Mouse (Mus musculus) gastrocnemius, adult 8-10 months (tissue): Measurements from ENCODE around the gene Enkd1. TPM values are rescaled to one million over a fixed set of nuclear protein-coding genes. Genes with fewer than 3 reads are reported as not detected.

Source experiments
- DNase-seq, 2 experiments: peaks; one replicate each; pipeline ENCODE4 v3.0.0; 2022; ENCODE audit warnings: low spot score in 2 of 2
- total RNA-seq, 4 experiments: library from RNA; stranded (reverse); gene quantifications; 2 replicates each; pipeline ENCODE4 v1.2.4; 2022

The Enkd1 gene
- total RNA-seq, 4 experiments from 2014 or later: 0.48 to 0.54 (median 0.52) TPM

GRCm38 (mm10) chr8:105702001-105702401 lies 6.0 kb downstream of the Enkd1 start:
- DNase-seq: no peak

- peak; percentile 94 to 95 for DNase-seq
Measured at GRCm38 (mm10) chr8:105700966-105701824, 6.8 kb downstream of the Enkd1 start, which contains the start of the genes Acd and Pard6a. Gene Acd, minus strand, starts transcription at chr8:105701102. Gene Pard6a, plus strand, starts transcription at chr8:105701148.

- DNase-seq: peak in 1 of 2 experiments; percentile 51
Measured at GRCm38 (mm10) chr8:105700566-105700965, 7.4 kb downstream of the Enkd1 start.

- DNase-seq: no peak
Measured at GRCm38 (mm10) chr8:105699488-105700215, 8.4 kb downstream of the Enkd1 start.

GRCm38 (mm10) chr8:105698734-105699133 lies 9.3 kb downstream of the Enkd1 start:
- DNase-seq: no peak

GRCm38 (mm10) chr8:105697196-105697780 lies 10.7 kb downstream of the Enkd1 start:
- DNase-seq: no peak

- no peak for DNase-seq
Measured at GRCm38 (mm10) chr8:105695080-105695780, 12.8 kb downstream of the Enkd1 start.

GRCm38 (mm10) chr8:105694051-105694799 lies 13.8 kb downstream of the Enkd1 start:
- no peak for DNase-seq

GRCm38 (mm10) chr8:105693648-105694047 lies 14.4 kb downstream of the Enkd1 start:
- DNase-seq: no peak

GRCm38 (mm10) chr8:105692449-105693182 lies 15.4 kb downstream of the Enkd1 start:
- no peak for DNase-seq

GRCm38 (mm10) chr8:105690978-105691377 lies 17.0 kb downstream of the Enkd1 start:
- DNase-seq: no peak

- no peak for DNase-seq
Measured at GRCm38 (mm10) chr8:105689983-105690360, 18.0 kb downstream of the Enkd1 start.

GRCm38 (mm10) chr8:105689256-105689982 lies 18.6 kb downstream of the Enkd1 start:
- no peak for DNase-seq

- no peak for DNase-seq
Measured at GRCm38 (mm10) chr8:105688242-105688752, 19.7 kb downstream of the Enkd1 start.

- DNase-seq: no peak
Measured at GRCm38 (mm10) chr8:105687512-105687911, 20.5 kb downstream of the Enkd1 start.

- no peak for DNase-seq
Measured at GRCm38 (mm10) chr8:105686551-105686950, 21.5 kb downstream of the Enkd1 start.

GRCm38 (mm10) chr8:105685796-105686308 lies 22.2 kb downstream of the Enkd1 start, which contains the start of gene Carmil2:
Gene Carmil2, plus strand, starts transcription at chr8:105686274.
- peak in 1 of 2 experiments; percentile 43 for DNase-seq

- DNase-seq: no peak
Measured at GRCm38 (mm10) chr8:105685325-105685724, 22.7 kb downstream of the Enkd1 start.

- DNase-seq: no peak
Measured at GRCm38 (mm10) chr8:105677891-105678290, 30.1 kb downstream of the Enkd1 start.
